Mouse (Mus musculus) frontal cortex, adult 2 months (tissue): Measurements from ENCODE around the gene Pin4. TPM values are rescaled to one million over a fixed set of nuclear protein-coding genes. Genes with fewer than 3 reads are reported as not detected.
"Not testable (repeated sequence)": the region's sequence is repeated elsewhere in the genome, so short reads cannot be mapped to it uniquely, and the experiment has no call there.

ENCODE experiments used
- DNase-seq, 2 experiments: peaks; one replicate each; pipeline ENCODE4 v3.0.0; 2022; ENCODE audit warnings: low spot score in 1 of 2; ENCODE audit errors: extremely low spot score in 1 of 2
- polyA plus RNA-seq: library from polyadenylated mRNA; depleted of rRNA; stranded (reverse); fragments of >200 nt; gene quantifications from 2 replicates; pipeline ENCODE4 v1.2.3, GENCODE M21; 2012; rRNA removed

Pin4 gene
- polyA plus RNA-seq = 69.2 and 71.1 TPM in 2 replicates

- peak; percentile 93 to 97 for DNase-seq
Measured at GRCm38 (mm10) chrX:102119042-102119864, at the start of gene Pin4. Gene Pin4 (plus strand): TSS chrX:102119447.

DNA sequence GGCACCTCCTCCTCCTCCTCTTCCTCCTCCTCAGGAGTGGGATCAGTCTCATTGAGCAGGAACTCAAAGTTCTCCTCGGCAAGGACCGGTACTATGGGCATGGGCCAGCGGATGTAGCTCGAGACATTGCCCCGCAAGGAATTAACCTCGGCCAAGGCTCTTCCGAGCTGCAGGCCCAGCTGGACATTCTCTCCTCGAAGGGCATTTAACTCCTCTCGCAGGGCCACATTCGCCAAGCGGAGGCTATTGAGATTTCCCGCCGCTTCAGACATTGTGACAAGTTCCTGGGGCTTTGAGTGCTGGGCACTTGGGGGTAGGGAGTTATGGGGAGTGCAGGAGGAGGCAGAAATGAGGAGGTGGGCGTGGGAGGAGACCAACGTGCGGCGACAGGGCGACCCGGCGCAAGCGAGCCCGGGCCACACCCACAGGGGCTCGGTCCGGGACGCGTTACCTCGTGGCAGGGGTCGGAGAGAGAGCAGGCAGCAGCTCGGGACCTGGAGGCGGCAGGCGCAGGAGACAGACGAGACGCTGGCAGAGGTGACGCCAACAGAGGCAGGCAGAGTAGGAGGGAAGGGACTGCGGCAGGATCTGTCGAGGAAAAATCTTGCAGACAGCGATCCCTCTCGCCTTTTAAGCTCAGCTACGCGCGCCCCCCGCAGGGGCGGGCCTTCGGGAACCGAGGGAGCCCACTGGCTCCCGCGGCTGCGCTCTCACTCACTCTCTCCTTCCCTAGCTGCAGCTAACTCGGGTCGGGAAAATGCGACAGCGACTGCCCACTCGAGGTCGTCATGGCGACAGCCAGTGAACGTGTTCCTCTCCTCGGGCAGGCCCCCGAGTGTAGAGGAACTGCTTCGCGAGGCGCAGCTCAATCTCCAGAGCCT, 48.4 kb upstream of the Pin4 start, which contains the start of gene Rtl5:
Gene Rtl5, minus strand, starts transcription at position 714 of the 881 bp plus-strand sequence.
- peak; percentile 67 to 81 for DNase-seq

GRCm38 (mm10) chrX:102071517-102071916, 47.7 kb upstream of the Pin4 start:
- DNase-seq = no peak

DNA sequence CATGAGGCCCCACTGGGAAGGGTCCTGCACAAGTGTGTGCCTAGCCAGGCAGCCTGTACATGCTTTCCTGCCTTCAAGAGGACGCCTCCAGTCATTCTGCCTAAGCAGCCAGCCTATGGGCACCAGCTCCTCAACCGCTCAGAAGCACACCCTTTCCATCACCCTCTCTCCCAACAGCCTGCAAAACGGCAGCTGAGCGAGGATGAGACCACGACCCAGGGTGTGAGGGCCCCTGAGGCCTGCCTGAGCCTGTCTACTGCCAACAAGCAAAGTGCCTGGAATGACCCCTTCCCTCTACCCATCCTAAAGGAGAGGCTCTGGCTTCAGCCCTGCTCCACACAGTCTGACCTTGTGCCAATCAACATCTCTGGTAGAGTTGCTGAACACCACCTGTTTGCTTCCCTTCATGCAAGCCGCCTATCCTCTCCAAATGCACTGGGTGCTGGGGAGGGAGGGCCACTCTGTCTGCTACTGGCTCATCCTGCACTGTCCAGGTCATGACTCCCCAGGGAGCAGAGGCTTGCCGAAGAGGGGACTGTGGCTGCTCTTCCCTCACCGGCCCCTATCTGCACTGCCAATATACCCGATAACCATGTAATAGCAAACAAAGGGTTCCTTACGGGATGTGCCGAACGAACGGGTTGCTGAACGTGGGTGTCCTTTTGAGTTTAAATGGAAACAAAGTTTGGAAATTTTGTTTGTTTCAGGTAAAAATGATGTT, 45.5 kb upstream of the Pin4 start:
- DNase-seq = no peak

- DNase-seq = no peak
Measured at GRCm38 (mm10) chrX:102074435-102074834, 44.8 kb upstream of the Pin4 start.

- no peak for DNase-seq
Measured at GRCm38 (mm10) chrX:102075158-102075557, 44.1 kb upstream of the Pin4 start.

DNA sequence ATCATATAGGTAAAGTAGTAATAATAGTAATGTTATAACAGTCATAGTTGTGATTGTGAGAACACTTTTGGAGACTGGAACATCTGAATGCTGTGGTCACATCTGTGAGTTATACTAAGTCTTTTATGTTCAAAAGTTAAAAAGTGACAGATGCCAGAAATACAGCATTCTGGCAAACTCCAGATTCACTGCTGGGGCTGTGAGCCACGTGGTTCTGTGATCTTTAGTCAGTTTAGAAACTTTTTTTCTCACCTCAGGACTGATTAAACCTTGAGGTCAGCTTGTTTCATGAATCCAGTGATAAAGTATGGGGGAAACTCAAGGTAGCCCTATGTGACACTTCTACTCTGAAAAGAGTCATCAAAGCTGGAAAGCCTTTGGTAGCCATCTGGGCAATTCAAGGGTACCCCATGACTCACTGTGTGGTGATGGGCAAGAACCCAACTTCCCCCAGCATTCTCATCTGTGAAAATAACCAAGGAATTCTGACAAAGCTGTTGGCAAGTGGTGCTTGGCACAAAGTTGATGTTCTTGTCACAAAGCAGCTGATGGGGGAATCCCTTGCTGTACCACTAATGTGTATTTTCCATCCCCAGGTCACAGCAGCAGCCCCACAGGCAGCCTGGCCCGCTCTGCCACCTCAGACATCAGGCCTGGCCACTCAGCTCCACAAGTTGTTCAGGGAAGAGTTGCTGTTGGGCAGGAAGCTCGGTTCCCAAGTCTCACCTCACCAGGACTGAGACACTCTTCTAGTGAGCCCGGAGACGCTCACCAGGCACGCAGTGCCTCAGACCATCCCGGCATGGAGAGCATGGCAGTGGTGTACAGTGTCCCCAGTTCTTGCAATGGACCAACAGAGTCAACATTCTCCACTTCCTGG, 42.1 kb upstream of the Pin4 start:
- peak in 1 of 2 experiments; percentile 27 for DNase-seq

DNA sequence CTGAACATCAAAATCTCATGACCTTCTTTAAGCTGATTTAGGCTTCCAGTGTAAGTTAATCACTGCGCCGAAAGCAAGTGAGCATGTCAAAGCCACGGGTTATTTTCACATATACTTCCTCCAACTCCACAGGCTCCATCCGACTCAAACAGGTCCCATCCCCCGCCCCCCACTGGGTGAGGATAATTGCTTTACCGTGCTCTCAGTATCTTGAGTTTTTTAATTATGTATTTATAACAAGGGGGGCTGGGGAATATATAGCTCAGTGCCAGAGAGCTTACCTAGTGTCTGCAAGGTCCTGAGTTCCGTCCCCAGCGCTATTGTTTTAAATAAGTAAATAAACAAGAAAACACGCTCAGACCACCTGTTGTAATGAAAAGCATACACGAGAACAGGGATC, 38.2 kb upstream of the Pin4 start:
- no peak for DNase-seq

GRCm38 (mm10) chrX:102081573-102082279, 37.5 kb upstream of the Pin4 start:
- DNase-seq = no peak

DNA sequence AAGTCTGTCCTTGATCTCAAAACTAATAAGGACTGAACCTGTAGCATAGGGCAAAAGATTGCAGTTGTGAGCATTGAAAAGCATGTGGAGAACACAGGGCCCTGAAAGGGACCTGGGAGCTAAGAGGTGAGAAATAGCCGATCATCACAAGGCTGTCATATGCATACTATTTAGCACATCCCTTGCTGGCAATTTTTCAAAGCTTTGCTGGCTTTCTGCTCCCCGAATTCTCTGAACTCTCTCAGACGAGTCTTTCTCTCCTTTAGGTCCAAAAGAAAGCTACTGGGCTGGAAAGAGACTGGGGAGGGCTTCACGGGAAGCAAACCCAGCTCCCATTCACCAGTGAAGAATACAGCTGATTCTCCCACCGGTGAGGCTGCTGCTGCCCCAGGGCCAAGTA, 36.9 kb upstream of the Pin4 start:
- DNase-seq = no peak

DNA sequence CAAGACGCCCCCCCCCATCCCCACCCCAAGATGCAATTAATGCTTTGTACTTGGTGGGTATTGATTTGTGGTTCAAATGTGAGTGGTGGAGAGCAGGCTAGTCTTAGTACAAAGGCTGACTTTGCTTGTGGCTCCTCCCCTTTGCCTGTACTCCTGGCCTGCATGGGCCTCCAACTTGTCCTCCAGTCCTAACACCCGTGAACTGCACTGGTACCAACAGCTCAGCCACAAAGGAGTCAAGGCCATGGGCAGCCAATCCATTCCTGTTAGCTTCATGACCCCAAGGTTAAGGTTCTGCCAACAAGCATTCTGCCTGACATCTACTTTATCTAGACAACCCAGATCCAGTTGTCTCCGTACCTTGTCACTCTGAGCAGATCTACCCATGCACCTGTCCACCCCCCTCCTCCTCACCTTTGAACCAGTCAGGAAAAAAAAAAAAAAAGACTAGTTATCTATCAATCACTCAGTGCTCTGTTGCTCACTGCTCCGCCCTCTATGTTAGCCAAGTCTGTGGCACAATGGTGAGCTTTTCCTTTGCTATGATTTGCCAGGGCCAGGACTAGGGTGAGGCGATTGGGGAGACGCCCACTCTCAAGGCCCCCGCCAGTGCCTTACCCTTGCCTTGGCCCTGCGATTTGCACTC, 33.3 kb upstream of the Pin4 start:
- no peak for DNase-seq

- no peak for DNase-seq
Measured at GRCm38 (mm10) chrX:102090605-102091004, 28.6 kb upstream of the Pin4 start.

DNA sequence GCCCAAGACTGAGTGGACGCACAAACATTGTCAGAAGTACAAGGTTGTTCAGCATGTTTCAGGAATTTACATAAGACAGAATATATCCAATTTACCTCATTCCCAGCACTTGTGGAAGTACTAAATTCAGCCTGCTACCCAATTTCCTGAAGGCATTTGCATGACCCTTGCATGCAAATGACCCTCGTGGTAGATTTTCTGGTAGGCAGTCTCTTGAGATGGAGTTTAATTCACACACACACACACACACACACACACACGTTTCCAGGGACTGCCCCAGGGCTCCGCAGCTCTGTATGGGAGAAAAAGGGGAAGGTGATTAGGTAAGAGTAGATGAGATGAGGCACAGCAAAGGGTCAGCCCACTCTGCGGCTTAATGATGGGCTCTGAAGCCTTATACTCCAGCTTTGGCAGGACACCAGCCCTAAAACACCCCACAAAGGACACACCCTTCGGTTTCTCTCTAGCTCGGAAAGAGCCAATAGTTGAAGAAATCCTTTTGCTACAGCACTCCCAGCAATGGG, 24.8 kb upstream of the Pin4 start:
- no peak for DNase-seq

GRCm38 (mm10) chrX:102101886-102102285, 17.4 kb upstream of the Pin4 start:
- no peak for DNase-seq

DNA sequence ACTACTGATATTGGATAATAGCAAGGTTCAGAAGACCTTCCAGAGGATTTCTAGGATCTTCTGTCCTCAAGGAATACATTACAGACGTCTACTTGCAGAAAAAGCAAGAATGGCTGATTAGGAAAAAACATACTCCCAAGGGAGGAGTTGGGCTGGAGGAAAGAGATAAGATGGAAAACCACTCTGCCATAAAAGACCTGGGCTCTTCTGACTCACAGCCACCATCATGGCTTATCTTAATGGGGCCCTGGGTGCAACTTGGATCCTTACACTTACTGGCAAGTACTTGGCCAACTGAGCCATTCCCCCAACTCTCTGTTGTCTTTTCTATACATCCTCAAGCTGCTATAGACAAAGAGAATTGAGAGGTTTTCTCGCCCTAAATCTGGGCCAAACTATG, 15.4 kb upstream of the Pin4 start:
- DNase-seq = not testable (repeated sequence)

DNA sequence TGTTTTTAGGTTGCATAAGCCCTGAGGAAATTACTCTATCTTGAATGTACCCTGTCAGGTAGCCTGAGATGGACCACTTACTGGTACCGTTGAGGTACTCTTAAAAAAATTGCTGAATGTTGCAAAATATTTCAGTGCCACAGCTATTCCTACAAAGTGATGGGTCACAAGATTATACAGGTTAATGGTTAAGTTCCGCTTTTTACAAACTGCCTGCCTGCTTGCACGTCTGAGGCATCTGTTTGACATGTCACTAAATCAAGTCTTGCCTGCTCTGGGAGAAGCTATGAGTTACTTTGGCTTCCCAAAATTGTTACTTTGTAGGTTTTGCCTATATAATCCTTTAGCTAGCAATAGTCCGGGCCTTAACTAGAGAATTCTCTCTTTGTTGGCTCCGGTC, 9.9 kb upstream of the Pin4 start:
- not testable (repeated sequence) for DNase-seq

DNA sequence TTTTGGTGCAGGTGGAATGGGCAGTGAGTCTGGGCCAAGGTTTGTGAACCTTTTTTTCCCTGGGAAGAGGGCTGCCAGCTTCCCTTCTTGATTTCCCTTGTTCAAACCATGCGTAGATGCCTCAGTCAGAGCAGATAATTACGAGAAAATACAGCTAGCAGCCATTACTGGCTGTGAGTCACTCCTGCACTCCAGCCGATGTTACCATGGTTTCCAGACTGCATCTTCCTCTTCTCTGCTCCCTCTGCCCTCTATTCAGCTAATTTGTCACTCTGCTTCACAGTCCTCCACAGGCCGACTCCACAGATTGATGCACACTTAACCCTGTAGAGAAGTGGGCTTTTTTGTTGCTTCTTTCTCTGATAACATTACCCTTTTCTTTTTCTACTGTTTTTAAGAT, 3.6 kb upstream of the Pin4 start:
- peak in 1 of 2 experiments; percentile 40 for DNase-seq

GRCm38 (mm10) chrX:102121321-102121720, 2.1 kb downstream of the Pin4 start:
- no peak for DNase-seq
